Mouse (Mus musculus) embryonic facial prominence, embryonic 13.5 days (tissue): ENCODE measurements at regions not wholly inside any gene's neighbourhood (a gene's known extent, or its start where the extent isn't known, plus 50 kb on each side); places are given as distances from the start of the nearest gene placed in this dataset.

Experiments
- ATAC-seq: fragments of 200-750 bp; cut with Nextera tagmentation; 2 replicates; pipeline ENCODE4 v1.8.0; 2017; ENCODE audit warnings: low read depth; ENCODE audit not compliant: insufficient number of reproducible peaks, insufficient read depth, low FRiP score, low TSS enrichment
- H3K27ac ChIP-seq: fragments of 300-500 bp; sonication (generic); 2 replicates; pipeline ENCODE4 v1.5.1; 2015; ENCODE audit warnings: moderate library complexity, mild to moderate bottlenecking, inconsistent platforms
- H3K27me3 ChIP-seq: fragments of 300-500 bp; sonication (generic); 2 replicates; pipeline ENCODE4 v1.6.1; 2015; ENCODE audit warnings: mild to moderate bottlenecking, inconsistent platforms
- H3K36me3 ChIP-seq: fragments of 300-500 bp; sonication (generic); 2 replicates; pipeline ENCODE4 v1.6.1; 2015; ENCODE audit warnings: mild to moderate bottlenecking, inconsistent platforms
- H3K4me1 ChIP-seq: fragments of 300-500 bp; sonication (generic); 2 replicates; pipeline ENCODE4 v1.6.1; 2015; ENCODE audit warnings: inconsistent platforms
- H3K4me2 ChIP-seq: fragments of 300-500 bp; sonication (generic); 2 replicates; pipeline ENCODE4 v1.6.1; 2015; ENCODE audit warnings: moderate library complexity, mild to moderate bottlenecking, inconsistent platforms
- H3K4me3 ChIP-seq: fragments of 300-500 bp; sonication (generic); 2 replicates; pipeline ENCODE4 v1.5.1; 2015; ENCODE audit warnings: mild to moderate bottlenecking, inconsistent platforms
- H3K9ac ChIP-seq: fragments of 300-500 bp; sonication (generic); 2 replicates; pipeline ENCODE4 v1.6.1; 2015; ENCODE audit warnings: mild to moderate bottlenecking, inconsistent platforms
- H3K9me3 ChIP-seq: fragments of 300-500 bp; sonication (generic); 2 replicates; pipeline ENCODE4 v1.6.1; 2016; ENCODE audit warnings: inconsistent platforms
- WGBS: fragments of 180-500 bp; shearing (Covaris S2); methylation state at CpG from one replicate; pipeline ENCODE4 v1.1.7; 2015; ENCODE audit warnings: mixed read lengths; 5-methylcytosine and 5-hydroxymethylcytosine counted together

DNA sequence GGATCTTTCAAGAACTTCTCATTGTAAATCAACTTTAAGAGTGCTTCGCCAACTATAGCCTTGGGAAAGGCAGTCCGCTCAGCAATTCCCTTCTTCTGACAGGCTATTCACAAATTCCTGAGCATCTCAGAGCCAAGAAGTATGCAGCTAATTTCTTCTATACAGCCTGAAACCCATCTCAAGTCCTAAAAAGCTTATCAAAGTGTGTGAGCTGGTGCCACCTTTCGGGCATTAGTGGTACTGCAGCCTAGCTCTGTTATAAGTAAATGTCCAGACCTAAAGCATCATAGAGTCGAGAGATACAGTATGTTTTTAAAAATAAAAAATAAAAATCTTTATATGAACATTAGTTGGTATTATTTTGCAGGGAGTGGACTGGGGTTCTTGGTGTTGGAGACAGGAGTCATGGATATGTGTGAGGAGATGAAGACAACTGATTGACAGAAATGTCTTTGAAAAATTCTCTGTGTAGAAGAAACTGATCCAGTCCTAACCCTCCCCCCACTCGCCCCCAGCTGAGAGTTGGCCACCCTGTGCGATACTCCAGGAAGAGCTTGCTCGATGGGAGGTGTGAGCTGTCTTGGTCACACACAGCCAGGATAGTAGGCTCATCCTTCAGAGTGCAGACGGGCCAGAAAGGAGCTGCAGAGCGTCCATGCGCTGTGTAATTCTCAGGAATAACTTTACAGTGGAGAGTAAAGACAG lies 56.4 kb downstream of the Bod1 start:
- no peaks in the 10 kb centered on the region for H3K36me3 ChIP-seq
- no peak overlapping the region for H3K27ac ChIP-seq
- H3K9ac ChIP-seq, result no peak overlapping the region
- H3K4me3 ChIP-seq, result no peak overlapping the region
- H3K4me2 ChIP-seq, result no peak overlapping the region
- H3K27me3 ChIP-seq, result no peaks in the 10 kb centered on the region
- no peaks in the 10 kb centered on the region for H3K9me3 ChIP-seq
- H3K4me1 ChIP-seq, result no peaks in the 10 kb centered on the region
- ATAC-seq, result no peak
- WGBS, result 52% methylated on average over 10 of the region's 10 CpGs

DNA sequence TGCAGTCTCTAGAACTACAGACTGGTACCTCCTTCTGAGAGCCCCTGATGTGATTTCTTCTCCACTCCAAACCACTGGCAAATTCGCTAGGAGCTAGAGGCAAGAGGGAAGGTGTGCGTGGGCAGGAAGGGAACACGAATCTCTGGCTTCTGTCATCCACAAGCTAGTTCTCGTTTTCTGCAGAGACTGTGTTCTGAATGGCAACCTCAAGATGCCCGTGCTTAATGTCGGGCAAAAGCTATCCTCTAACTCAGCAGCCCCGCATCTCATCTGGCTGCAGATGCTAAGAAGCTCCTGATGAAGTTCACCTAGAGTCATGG lies 57.3 kb downstream of the Bod1 start:
- no peaks in the 10 kb centered on the region for H3K27me3 ChIP-seq
- H3K27ac ChIP-seq, result no peak overlapping the region
- H3K9ac ChIP-seq, result no peak overlapping the region
- H3K9me3 ChIP-seq, result no peaks in the 10 kb centered on the region
- WGBS, result 84% methylated on average over 7 of the region's 7 CpGs
- H3K4me1 ChIP-seq, result no peaks in the 10 kb centered on the region
- no peak overlapping the region for H3K4me3 ChIP-seq
- H3K36me3 ChIP-seq, result no peaks in the 10 kb centered on the region
- no peak for ATAC-seq
- no peak overlapping the region for H3K4me2 ChIP-seq

- no peaks in the 10 kb centered on the region for H3K9me3 ChIP-seq
- no peak overlapping the region for H3K4me3 ChIP-seq
- H3K27ac ChIP-seq, result no peak overlapping the region
- 75% methylated on average over 11 of the region's 11 CpGs for WGBS
- ATAC-seq, result no peak
- no peak overlapping the region for H3K9ac ChIP-seq
- no peak overlapping the region for H3K4me2 ChIP-seq
- H3K27me3 ChIP-seq, result no peaks in the 10 kb centered on the region
- no peaks in the 10 kb centered on the region for H3K36me3 ChIP-seq
- no peaks in the 10 kb centered on the region for H3K4me1 ChIP-seq
Measured at GRCm38 (mm10) chr11:31613688-31614393, 57.8 kb downstream of the Bod1 start.

DNA sequence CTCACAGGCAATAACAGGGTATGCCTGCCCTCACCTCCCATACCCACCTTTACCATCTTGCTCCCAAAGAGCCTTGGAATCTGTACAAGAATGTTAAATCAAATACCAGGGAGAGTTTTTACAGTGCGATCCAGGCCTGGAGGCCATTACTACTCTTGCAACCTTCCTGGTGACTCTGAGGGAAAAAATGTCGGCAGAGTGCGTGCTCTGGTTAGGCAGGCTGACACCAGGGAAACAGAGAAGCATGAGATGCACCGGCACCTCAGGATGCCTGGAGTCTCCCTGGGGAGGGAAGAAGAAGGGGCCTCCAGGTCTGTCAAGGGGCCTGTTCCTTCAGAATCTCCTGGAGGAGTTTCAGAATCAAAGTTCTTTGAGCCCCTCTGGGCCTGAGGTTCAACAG lies 63.2 kb downstream of the Bod1 start:
- no peaks in the 10 kb centered on the region for H3K4me1 ChIP-seq
- H3K36me3 ChIP-seq, result no peaks in the 10 kb centered on the region
- no peak for ATAC-seq
- no peak overlapping the region for H3K4me2 ChIP-seq
- no peaks in the 10 kb centered on the region for H3K9me3 ChIP-seq
- no peak overlapping the region for H3K9ac ChIP-seq
- no peak overlapping the region for H3K4me3 ChIP-seq
- no peak overlapping the region for H3K27ac ChIP-seq
- 64% methylated on average over 4 of the region's 4 CpGs for WGBS
- no peaks in the 10 kb centered on the region for H3K27me3 ChIP-seq

DNA sequence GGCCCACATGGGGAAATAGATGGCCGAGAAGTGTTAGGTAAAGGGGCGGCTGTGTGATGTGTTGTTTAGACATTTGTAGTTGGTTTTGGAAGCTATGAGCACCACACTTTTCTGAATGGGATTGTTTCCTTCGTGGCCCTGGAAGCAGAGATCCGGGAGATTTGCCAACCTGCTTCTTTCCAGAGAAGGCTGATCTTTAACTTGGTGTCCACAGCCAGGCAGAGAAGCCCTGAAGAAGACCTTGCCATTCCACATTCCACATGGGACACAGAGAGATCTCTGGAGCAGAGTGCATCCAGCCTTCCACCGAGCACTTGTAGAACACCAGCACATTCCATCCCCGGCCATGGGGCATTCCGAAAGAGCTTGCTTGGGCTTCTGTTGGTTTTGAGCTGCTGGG lies 70.2 kb downstream of the Bod1 start:
- H3K4me1 ChIP-seq, result no peaks in the 10 kb centered on the region
- H3K36me3 ChIP-seq, result no peaks in the 10 kb centered on the region
- no peak overlapping the region for H3K4me3 ChIP-seq
- no peaks in the 10 kb centered on the region for H3K9me3 ChIP-seq
- WGBS, result 91% methylated on average over 7 of the region's 7 CpGs
- ATAC-seq, result no peak
- no peak overlapping the region for H3K4me2 ChIP-seq
- H3K9ac ChIP-seq, result no peak overlapping the region
- H3K27ac ChIP-seq, result no peak overlapping the region
- H3K27me3 ChIP-seq, result no peaks in the 10 kb centered on the region

- no peaks in the 10 kb centered on the region for H3K36me3 ChIP-seq
- 83% methylated on average over 2 of the region's 2 CpGs for WGBS
- H3K9ac ChIP-seq, result no peak overlapping the region
- no peak overlapping the region for H3K4me3 ChIP-seq
- H3K27me3 ChIP-seq, result no peaks in the 10 kb centered on the region
- no peaks in the 10 kb centered on the region for H3K9me3 ChIP-seq
- H3K27ac ChIP-seq, result no peak overlapping the region
- no peak overlapping the region for H3K4me2 ChIP-seq
- H3K4me1 ChIP-seq, result peaks cover 6% of the 10 kb centered on the region; the same call in 1 of the 2 replicates
- no peak for ATAC-seq
Measured at GRCm38 (mm10) chr11:31593604-31594003, 78.1 kb downstream of the Bod1 start.

DNA sequence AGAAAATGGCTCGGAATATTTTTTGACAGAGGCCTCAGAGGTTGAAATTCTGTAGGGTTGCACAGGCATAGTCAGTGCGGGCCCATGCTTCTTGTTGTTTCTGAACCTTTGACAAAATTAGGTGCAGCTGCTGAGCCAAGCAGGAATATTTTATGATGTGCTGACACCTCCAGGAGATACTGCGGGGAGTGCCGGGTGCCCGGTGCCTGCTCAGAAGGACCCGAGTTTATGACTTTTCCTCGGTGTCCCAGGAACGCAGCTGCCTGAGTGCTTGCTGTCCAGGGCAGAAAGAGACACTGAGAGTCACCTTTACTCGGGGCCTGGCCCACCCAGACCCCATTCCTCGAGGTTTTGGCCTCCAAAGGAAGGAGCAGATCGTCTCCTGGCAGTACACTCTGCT lies 79.6 kb downstream of the Bod1 start:
- Histone ChIP-seq H3K36me3 (no peaks in the 10 kb centered on the region), H3K27me3 (no peaks in the 10 kb centered on the region), H3K4me2 (no peak overlapping the region), H3K9ac (no peak overlapping the region), H3K9me3 (no peaks in the 10 kb centered on the region), H3K4me3 (no peak overlapping the region), H3K27ac (no peak overlapping the region), H3K4me1 (peaks cover 6% of the 10 kb centered on the region; the same call in 1 of the 2 replicates)
- WGBS, result 79% methylated on average over 11 of the region's 11 CpGs
- ATAC-seq, result no peak

GRCm38 (mm10) chr11:31591037-31591554 lies 80.6 kb downstream of the Bod1 start:
- H3K9ac ChIP-seq, result no peak overlapping the region
- H3K4me3 ChIP-seq, result no peak overlapping the region
- ATAC-seq, result no peak
- WGBS, result 46% methylated on average over 6 of the region's 6 CpGs
- no peak overlapping the region for H3K27ac ChIP-seq
- H3K4me2 ChIP-seq, result no peak overlapping the region
- peaks cover 6% of the 10 kb centered on the region; the same call in 1 of the 2 replicates for H3K4me1 ChIP-seq
- no peaks in the 10 kb centered on the region for H3K36me3 ChIP-seq
- H3K27me3 ChIP-seq, result no peaks in the 10 kb centered on the region
- H3K9me3 ChIP-seq, result no peaks in the 10 kb centered on the region

DNA sequence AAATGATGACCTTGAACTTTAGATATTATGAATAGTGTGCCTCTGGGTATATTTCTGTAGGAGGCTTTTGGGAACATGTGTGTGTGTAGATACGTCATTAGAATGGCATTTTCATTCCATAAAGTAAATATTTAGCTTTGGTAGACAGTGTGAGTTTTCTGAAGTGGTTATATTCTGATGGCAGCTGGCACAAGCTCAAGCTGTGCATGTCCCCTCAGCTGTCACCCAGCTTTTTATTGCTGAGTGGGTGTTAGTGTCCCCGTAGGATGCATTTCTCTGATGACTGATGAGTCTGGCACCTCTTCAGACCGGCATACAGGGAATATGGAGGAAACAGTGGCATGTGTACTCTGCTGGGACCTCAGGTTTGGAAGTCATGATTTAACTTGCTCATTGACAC lies 96.7 kb downstream of the Bod1 start:
- Histone ChIP-seq H3K9ac (no peak overlapping the region), H3K4me3 (no peak overlapping the region), H3K36me3 (no peaks in the 10 kb centered on the region), H3K4me1 (no peaks in the 10 kb centered on the region), H3K27ac (no peak overlapping the region), H3K4me2 (no peak overlapping the region), H3K27me3 (no peaks in the 10 kb centered on the region), H3K9me3 (no peaks in the 10 kb centered on the region)
- WGBS, result 80% methylated on average over 3 of the region's 3 CpGs
- no peak for ATAC-seq

GRCm38 (mm10) chr11:31564742-31565510 lies 106.8 kb downstream of the Bod1 start:
- no peak overlapping the region for H3K4me2 ChIP-seq
- H3K27ac ChIP-seq, result no peak overlapping the region
- 0 out of 2 replicates have a peak, but pooled peaks cover 3% of the 10 kb centered on the region for H3K9me3 ChIP-seq
- H3K36me3 ChIP-seq, result no peaks in the 10 kb centered on the region
- H3K27me3 ChIP-seq, result no peaks in the 10 kb centered on the region
- ATAC-seq, result no peak
- no peak overlapping the region for H3K4me3 ChIP-seq
- 74% methylated on average over 13 of the region's 13 CpGs for WGBS
- H3K4me1 ChIP-seq, result peaks cover 12% of the 10 kb centered on the region
- no peak overlapping the region for H3K9ac ChIP-seq

- Histone ChIP-seq H3K36me3 (no peaks in the 10 kb centered on the region), H3K4me1 (peaks cover 12% of the 10 kb centered on the region), H3K4me3 (no peak overlapping the region), H3K4me2 (no peak overlapping the region), H3K27ac (no peak overlapping the region), H3K9me3 (0 out of 2 replicates have a peak, but pooled peaks cover 3% of the 10 kb centered on the region), H3K27me3 (no peaks in the 10 kb centered on the region), H3K9ac (no peak overlapping the region)
- 56% methylated on average over 10 of the region's 10 CpGs for WGBS
- ATAC-seq, result no peak
Measured at GRCm38 (mm10) chr11:31563826-31564741, 107.6 kb downstream of the Bod1 start.
